Mouse (Mus musculus) MEL (cell line): ENCODE measurements at regions not wholly inside any gene's neighbourhood (a gene's known extent, or its start where the extent isn't known, plus 50 kb on each side); places are given as distances from the start of the nearest gene placed in this dataset.

Experiments
- DNase-seq: peaks from one replicate; pipeline ENCODE4 v3.0.0; 2011; ENCODE audit warnings: low read depth, low spot score
- H3K27ac ChIP-seq: 2 replicates; pipeline ENCODE4 v1.5.1; 2012; ENCODE audit warnings: low read depth, mild to moderate bottlenecking, control low read depth, low read length, moderate library complexity; ENCODE audit not compliant: control insufficient read depth
- H3K27me3 ChIP-seq, 2 experiments: fragments of 150-350 bp in 1 of 2; sonication (generic) in 1 of 2; 2 replicates each; pipeline ENCODE4 v1.6.1; 2012; ENCODE audit warnings: low read length in 2 of 2, mild to moderate bottlenecking in 2 of 2, improper control_type of control experiment in 1 of 2, moderate library complexity in 1 of 2; ENCODE audit not compliant: insufficient read depth in 2 of 2, control insufficient read depth in 1 of 2
- H3K36me3 ChIP-seq, 2 experiments: 2 replicates each; pipeline ENCODE4 v1.6.1; 2012 to 2014; ENCODE audit warnings: low read length in 2 of 2, improper control_type of control experiment in 1 of 2, inconsistent platforms in 1 of 2, mild to moderate bottlenecking in 1 of 2; ENCODE audit not compliant: insufficient read depth in 2 of 2, control insufficient read depth in 1 of 2
- H3K4me1 ChIP-seq, 2 experiments: fragments of 150-350 bp in 1 of 2; sonication (generic) in 1 of 2; 2 replicates each; pipeline ENCODE4 v1.6.1; 2012; ENCODE audit warnings: low read length in 2 of 2, improper control_type of control experiment in 1 of 2, mild to moderate bottlenecking in 1 of 2; ENCODE audit not compliant: insufficient read depth in 2 of 2, control insufficient read depth in 1 of 2
- H3K4me3 ChIP-seq, 2 experiments: fragments of 150-350 bp in 1 of 2; sonication (generic) in 1 of 2; 2 replicates each; pipeline ENCODE4 v1.5.1; 2012; ENCODE audit warnings: low read depth in 2 of 2, low read length in 2 of 2, mild to moderate bottlenecking in 2 of 2, moderate library complexity in 2 of 2, control low read depth in 1 of 2, improper control_type of control experiment in 1 of 2; ENCODE audit not compliant: control insufficient read depth in 1 of 2, insufficient read depth in 1 of 2
- H3K79me2 ChIP-seq: 2 replicates; pipeline ENCODE4 v1.6.1; 2012; ENCODE audit warnings: mild to moderate bottlenecking, low read length, moderate library complexity; ENCODE audit not compliant: control insufficient read depth, poor library complexity, insufficient read depth
- H3K9ac ChIP-seq: 2 replicates; pipeline ENCODE4 v1.6.1; 2012; ENCODE audit warnings: low read depth, mild to moderate bottlenecking, control low read depth, low read length, moderate library complexity; ENCODE audit not compliant: control insufficient read depth, poor library complexity, severe bottlenecking
- H3K9me3 ChIP-seq: fragments of 150-350 bp; sonication (generic); replicated peaks from 2 replicates; pipeline ENCODE4 v1.6.1; 2012; ENCODE audit warnings: mild to moderate bottlenecking, low read length, improper control_type of control experiment, moderate library complexity; ENCODE audit not compliant: insufficient read depth
- BHLHE40 ChIP-seq: IDR thresholded peaks from 2 replicates; pipeline ENCODE4 v1.6.1; 2012; ENCODE audit warnings: low read depth, mild to moderate bottlenecking, inconsistent platforms, low read length, improper control_type of control experiment, borderline replicate concordance
- CHD1 ChIP-seq: IDR thresholded peaks from 2 replicates; pipeline ENCODE4 v1.6.1; 2012; ENCODE audit warnings: low read depth, mild to moderate bottlenecking, inconsistent platforms, low read length, improper control_type of control experiment
- CHD2 ChIP-seq: IDR thresholded peaks from 2 replicates; pipeline ENCODE4 v1.6.1; 2011; ENCODE audit warnings: low read length, improper control_type of control experiment
- CTCF ChIP-seq, 3 experiments: IDR thresholded peaks in 2 of 3; conservative IDR thresholded peaks in 1 of 3; 2 replicates each; pipeline ENCODE4 v1.5.1; 2011 to 2012; ENCODE audit warnings: low read length in 3 of 3, low read depth in 2 of 3, mild to moderate bottlenecking in 2 of 3, improper control_type of control experiment in 1 of 3, inconsistent platforms in 1 of 3, mixed read lengths in 1 of 3, moderate library complexity in 1 of 3; ENCODE audit not compliant: control insufficient read depth in 1 of 3, insufficient read depth in 1 of 3, poor library complexity in 1 of 3, severe bottlenecking in 1 of 3
- E2F4 ChIP-seq: IDR thresholded peaks from 2 replicates; pipeline ENCODE4 v1.6.1; 2011; ENCODE audit warnings: low read depth, low read length, improper control_type of control experiment, borderline replicate concordance
- ELF1 ChIP-seq: IDR thresholded peaks from 2 replicates; pipeline ENCODE4 v1.6.1; 2014; ENCODE audit warnings: low read depth, mild to moderate bottlenecking, inconsistent platforms, low read length, improper control_type of control experiment, moderate library complexity
- ETS1 ChIP-seq: IDR thresholded peaks from 2 replicates; pipeline ENCODE4 v1.6.1; 2012; ENCODE audit warnings: low read depth, mild to moderate bottlenecking, inconsistent platforms, low read length, improper control_type of control experiment, moderate library complexity
- GATA1 ChIP-seq: IDR thresholded peaks from 2 replicates; pipeline ENCODE4 v1.6.1; 2011; ENCODE audit warnings: low read depth, low read length, improper control_type of control experiment
- JUND ChIP-seq: IDR thresholded peaks from 2 replicates; pipeline ENCODE4 v1.6.1; 2011; ENCODE audit warnings: low read depth, mild to moderate bottlenecking, improper control_type of control experiment, low read length
- MEF2A ChIP-seq: IDR thresholded peaks from 2 replicates; pipeline ENCODE4 v1.6.1; 2014; ENCODE audit warnings: low read depth, mild to moderate bottlenecking, inconsistent platforms, low read length, improper control_type of control experiment; ENCODE audit not compliant: poor library complexity, insufficient replicate concordance, severe bottlenecking; ENCODE audit errors: extremely low read depth
- MYB ChIP-seq: IDR thresholded peaks from 2 replicates; pipeline ENCODE4 v1.6.1; 2011; ENCODE audit warnings: mild to moderate bottlenecking, low read depth, low read length, improper control_type of control experiment
- MYC ChIP-seq: IDR thresholded peaks from 2 replicates; pipeline ENCODE4 v1.6.1; 2011; ENCODE audit warnings: low read depth, mild to moderate bottlenecking, low read length, improper control_type of control experiment, moderate library complexity
- NRF1 ChIP-seq: IDR thresholded peaks from 2 replicates; pipeline ENCODE4 v1.6.1; 2014; ENCODE audit warnings: low read depth, mild to moderate bottlenecking, inconsistent platforms, low read length, improper control_type of control experiment, moderate library complexity; ENCODE audit not compliant: poor library complexity, insufficient read depth, severe bottlenecking
- POLR2A ChIP-seq, 2 experiments: IDR thresholded peaks; 2 replicates each; pipeline ENCODE4 v1.6.1; 2011 to 2012; ENCODE audit warnings: low read length in 2 of 2, mild to moderate bottlenecking in 2 of 2, control low read depth in 1 of 2, improper control_type of control experiment in 1 of 2, low read depth in 1 of 2, moderate library complexity in 1 of 2; ENCODE audit not compliant: control insufficient read depth in 1 of 2, insufficient read depth in 1 of 2, poor library complexity in 1 of 2
- POLR2AphosphoS5 ChIP-seq: IDR thresholded peaks from 2 replicates; pipeline ENCODE4 v1.6.1; 2012; ENCODE audit warnings: low read depth, borderline replicate concordance, mild to moderate bottlenecking, inconsistent platforms, low read length, moderate library complexity, mixed read lengths
- SMC3 ChIP-seq: IDR thresholded peaks from 2 replicates; pipeline ENCODE4 v1.6.1; 2011; ENCODE audit warnings: low read depth, low read length, improper control_type of control experiment
- TBP ChIP-seq: IDR thresholded peaks from 2 replicates; pipeline ENCODE4 v1.8.0; 2011; ENCODE audit warnings: low read depth, low read length, improper control_type of control experiment
- TCF12 ChIP-seq: IDR thresholded peaks from 2 replicates; pipeline ENCODE4 v1.6.1; 2014; ENCODE audit warnings: low read depth, mild to moderate bottlenecking, inconsistent platforms, low read length, improper control_type of control experiment, moderate library complexity
- UBTF ChIP-seq: IDR thresholded peaks from 2 replicates; pipeline ENCODE4 v1.6.1; 2012; ENCODE audit warnings: low read depth, mild to moderate bottlenecking, inconsistent platforms, low read length, improper control_type of control experiment, moderate library complexity, borderline replicate concordance; ENCODE audit not compliant: insufficient read depth
- USF2 ChIP-seq, 2 experiments: IDR thresholded peaks; 2 replicates each; pipeline ENCODE4 v1.6.1; 2011 to 2012; ENCODE audit warnings: improper control_type of control experiment in 2 of 2, low read length in 2 of 2, borderline replicate concordance in 1 of 2, inconsistent platforms in 1 of 2, low read depth in 1 of 2, mild to moderate bottlenecking in 1 of 2; ENCODE audit not compliant: insufficient read depth in 1 of 2
- ZC3H11A ChIP-seq: IDR thresholded peaks from 2 replicates; pipeline ENCODE4 v1.6.1; 2012; ENCODE audit warnings: low read depth, mild to moderate bottlenecking, inconsistent platforms, low read length, improper control_type of control experiment
- ZMIZ1 ChIP-seq: IDR thresholded peaks from 2 replicates; pipeline ENCODE4 v1.6.1; 2012; ENCODE audit warnings: low read depth, mild to moderate bottlenecking, inconsistent platforms, low read length, improper control_type of control experiment, moderate library complexity
- ZNF384 ChIP-seq: IDR thresholded peaks from 2 replicates; pipeline ENCODE4 v1.6.1; 2012; ENCODE audit warnings: low read depth, mild to moderate bottlenecking, inconsistent platforms, low read length, improper control_type of control experiment

DNA sequence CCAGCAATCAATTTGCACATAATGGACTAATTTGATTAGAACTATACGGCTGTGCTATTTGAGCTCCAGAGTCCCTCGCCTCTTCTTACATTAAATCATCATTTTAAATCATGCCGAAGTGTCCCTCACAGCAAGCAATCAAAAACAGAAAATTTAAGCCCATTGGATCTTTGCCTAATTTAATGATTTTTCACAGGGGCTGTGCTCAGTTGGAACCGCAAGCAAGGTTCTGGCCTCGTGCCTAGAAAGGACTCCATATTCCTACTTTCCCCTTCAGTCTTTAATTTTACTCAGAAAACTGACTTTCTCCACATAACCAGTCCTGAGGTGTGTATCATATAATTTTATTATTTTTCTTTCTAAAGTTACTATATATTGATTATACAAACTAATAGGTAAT lies 339.8 kb downstream of the Wdr72 start:
- no peaks in the 10 kb centered on the region for H3K79me2 ChIP-seq
- H3K4me3 ChIP-seq, result no peak overlapping the region
- no peaks in the 10 kb centered on the region for H3K36me3 ChIP-seq
- no peak overlapping the region for H3K27ac ChIP-seq
- no peaks in the 10 kb centered on the region for H3K4me1 ChIP-seq
- no peak overlapping the region for H3K9ac ChIP-seq
- no peaks in the 10 kb centered on the region for H3K9me3 ChIP-seq
- no peak for TF ChIP-seq ZMIZ1
- no peak for TF ChIP-seq BHLHE40
- TF ChIP-seq ZC3H11A, result no peak
- TF ChIP-seq CHD1, result no peak
- TF ChIP-seq TBP, result no peak
- no peak for TF ChIP-seq ZNF384
- no peak for TF ChIP-seq CTCF (IDR thresholded peaks at IDR 0.05 in 2 of 3, conservative IDR thresholded peaks at IDR 0.05 in 1 of 3; ENCODE audit: control insufficient read depth in 1 of 3, insufficient read depth in 1 of 3, low read depth in 2 of 3, low read length in 3 of 3, poor library complexity in 1 of 3, severe bottlenecking in 1 of 3)
- DNase-seq, result no peak
- H3K27me3 ChIP-seq, result no peaks in the 10 kb centered on the region

GRCm38 (mm10) chr9:74461084-74461483 lies 350.9 kb downstream of the Wdr72 start:
- no peak overlapping the region for H3K4me3 ChIP-seq
- H3K4me1 ChIP-seq, result no peaks in the 10 kb centered on the region
- no peak for DNase-seq
- no peak overlapping the region for H3K27ac ChIP-seq
- no peaks in the 10 kb centered on the region for H3K27me3 ChIP-seq
- TF ChIP-seq GATA1, result no peak
- no peak for TF ChIP-seq ETS1
- no peak for TF ChIP-seq MYB
- no peak for TF ChIP-seq MYC
- TF ChIP-seq ELF1, result no peak
- TF ChIP-seq MEF2A, result no peak
- TF ChIP-seq CHD2, result no peak
- TF ChIP-seq E2F4, result no peak
- no peak for TF ChIP-seq UBTF
- TF ChIP-seq JUND, result no peak
- TF ChIP-seq POLR2AphosphoS5, result no peak
- no peak for TF ChIP-seq USF2 (IDR thresholded peaks at IDR 0.05; ENCODE audit: borderline replicate concordance in 1 of 2, insufficient read depth in 1 of 2, low read depth in 1 of 2, low read length in 2 of 2)
- no peak for TF ChIP-seq ZMIZ1
- no peak for TF ChIP-seq TBP
- no peak for TF ChIP-seq POLR2A (IDR thresholded peaks at IDR 0.05; ENCODE audit: control insufficient read depth in 1 of 2, insufficient read depth in 1 of 2, low read depth in 1 of 2, low read length in 2 of 2, poor library complexity in 1 of 2)
- TF ChIP-seq SMC3, result no peak
- no peak for TF ChIP-seq TCF12
- TF ChIP-seq NRF1, result no peak
- TF ChIP-seq, all 39 proteins: peak for 0
- no peaks in the 10 kb centered on the region for H3K79me2 ChIP-seq
- H3K9me3 ChIP-seq, result no peaks in the 10 kb centered on the region
- no peak overlapping the region for H3K9ac ChIP-seq
- no peaks in the 10 kb centered on the region for H3K36me3 ChIP-seq
